Mouse (Mus musculus): ENCODE data around the gene Tph1.

Tph1 gene

GRCm38 (mm10) chr7:46601097-46601496 lies 71.2 kb downstream of the Tph1 start:
- no peak for DNase-seq (ENCODE audit: low spot score)

- DNase-seq (ENCODE audit: low spot score) = no peak
These were observed 75.3 kb downstream of the Tph1 start for GRCm38 (mm10) chr7:46597006-46597405.
